Mouse (Mus musculus): ENCODE measurements around the gene Mnd1.

Mnd1 gene

DNA sequence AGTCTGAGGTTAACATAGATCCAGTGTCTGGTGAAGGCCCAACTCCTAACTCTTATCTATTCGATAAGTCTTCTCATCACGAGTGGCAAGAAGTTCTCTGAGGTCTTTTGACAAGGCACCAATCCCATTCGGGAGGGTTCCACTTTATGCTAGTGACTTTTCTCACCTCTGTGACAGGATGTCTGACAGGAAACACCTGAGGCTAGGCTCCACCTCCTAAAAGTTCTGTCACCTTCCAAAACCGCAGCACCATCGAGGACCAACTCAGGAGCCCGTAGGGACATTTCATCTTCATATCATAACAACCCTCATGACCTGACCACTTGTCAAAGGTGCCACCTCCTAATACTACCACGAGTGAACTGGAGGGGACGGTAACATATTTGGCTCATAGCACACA, 109.4 kb downstream of the Mnd1 start:
- DNase-seq (ENCODE audit: extremely low spot score) = no peak

DNA sequence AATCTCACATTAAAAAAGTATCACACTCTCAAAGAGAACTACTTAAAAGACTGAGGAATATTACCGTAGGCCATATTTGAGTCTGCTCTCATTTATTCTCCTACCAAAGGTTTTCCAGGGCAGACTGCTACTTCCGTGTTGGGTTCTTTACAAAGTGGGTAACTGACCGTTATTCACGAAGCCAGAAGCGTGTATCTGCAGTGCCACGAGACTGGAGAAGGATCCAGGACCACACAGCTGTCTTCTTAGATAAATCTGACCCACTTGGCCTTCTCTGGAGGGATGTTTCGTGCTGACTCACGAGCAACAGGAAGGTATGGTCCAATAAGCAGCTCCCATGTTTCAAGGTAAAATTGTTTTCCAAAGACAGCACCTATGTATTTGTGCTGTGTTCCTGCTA, 113.8 kb downstream of the Mnd1 start:
- no peak for DNase-seq (ENCODE audit: extremely low spot score)

DNA sequence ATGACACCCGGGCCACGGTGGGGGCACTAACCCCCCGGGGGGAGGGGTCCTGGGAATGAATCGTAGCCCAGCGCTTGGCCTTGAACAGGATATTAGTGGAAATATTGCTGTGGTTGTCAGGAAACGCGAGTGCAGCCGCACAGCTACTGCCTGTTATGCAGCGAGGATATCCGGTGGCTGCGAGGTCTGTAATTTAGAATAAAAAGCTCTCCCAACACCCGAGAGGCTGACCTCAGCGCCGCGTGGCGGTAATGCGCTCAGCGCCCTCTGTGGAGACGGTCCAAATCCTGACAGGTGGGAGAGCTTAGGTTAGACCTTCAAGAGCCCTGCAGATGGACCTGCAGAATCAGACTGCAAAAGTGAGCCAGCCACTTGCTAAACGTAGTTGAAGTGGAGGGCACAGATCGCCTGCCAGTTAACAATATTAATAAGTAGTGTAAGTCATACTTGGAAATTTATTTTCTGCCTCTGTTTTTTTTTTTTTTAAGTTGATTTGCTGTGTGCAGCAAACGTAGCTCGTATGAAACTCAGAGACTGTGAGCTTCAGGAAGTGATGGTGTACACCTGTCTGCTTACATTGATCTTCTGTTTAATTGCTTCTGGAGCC, 115.0 kb downstream of the Mnd1 start:
- no peak for DNase-seq (ENCODE audit: extremely low spot score)

DNA sequence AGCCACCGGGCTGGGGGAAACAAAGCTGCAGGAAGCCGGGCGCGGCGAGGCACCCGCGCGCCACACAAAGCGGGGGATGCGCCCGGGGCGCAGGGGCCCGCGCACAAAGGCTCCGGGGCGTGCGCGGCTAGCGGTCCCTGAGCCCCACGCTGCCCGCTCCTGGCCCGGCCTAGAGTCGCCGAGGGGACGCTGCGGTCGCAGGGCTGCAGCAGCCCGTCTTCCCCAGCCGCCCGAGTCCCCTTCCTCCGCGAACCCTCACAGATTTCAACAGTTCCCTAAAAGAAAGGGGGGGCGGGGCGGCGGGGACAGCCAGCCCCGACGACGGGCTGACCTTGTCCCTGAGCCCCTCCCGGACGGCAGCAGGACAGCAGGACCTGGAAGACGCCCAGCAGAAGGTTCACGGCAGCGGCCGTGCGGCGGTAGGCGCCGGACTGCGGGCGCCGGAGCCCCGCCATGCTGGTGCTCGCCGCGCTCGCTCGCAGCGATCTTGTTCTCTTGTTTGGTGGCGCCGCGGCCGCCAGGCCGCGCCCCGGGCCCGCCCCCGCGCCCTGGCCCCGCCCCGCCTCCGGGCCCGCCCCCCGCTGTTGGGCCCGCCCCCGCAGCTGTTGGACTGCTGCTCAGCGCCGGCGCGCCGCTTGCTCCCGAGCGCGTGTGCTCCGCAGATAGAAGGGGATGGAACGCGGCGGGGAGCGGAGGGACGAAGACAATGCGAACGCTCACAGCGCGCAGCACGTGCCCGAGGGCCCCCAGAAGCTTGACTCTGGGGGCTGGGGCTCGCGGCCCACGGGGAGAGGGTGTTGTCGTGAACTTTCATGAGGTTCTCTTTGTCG, 115.7 kb downstream of the Mnd1 start, which contains the start of gene Tmem131l:
Gene Tmem131l (minus strand): TSS at position 530 of the 830 bp plus-strand sequence.
- peak; percentile 95 for DNase-seq (ENCODE audit: extremely low spot score)

DNA sequence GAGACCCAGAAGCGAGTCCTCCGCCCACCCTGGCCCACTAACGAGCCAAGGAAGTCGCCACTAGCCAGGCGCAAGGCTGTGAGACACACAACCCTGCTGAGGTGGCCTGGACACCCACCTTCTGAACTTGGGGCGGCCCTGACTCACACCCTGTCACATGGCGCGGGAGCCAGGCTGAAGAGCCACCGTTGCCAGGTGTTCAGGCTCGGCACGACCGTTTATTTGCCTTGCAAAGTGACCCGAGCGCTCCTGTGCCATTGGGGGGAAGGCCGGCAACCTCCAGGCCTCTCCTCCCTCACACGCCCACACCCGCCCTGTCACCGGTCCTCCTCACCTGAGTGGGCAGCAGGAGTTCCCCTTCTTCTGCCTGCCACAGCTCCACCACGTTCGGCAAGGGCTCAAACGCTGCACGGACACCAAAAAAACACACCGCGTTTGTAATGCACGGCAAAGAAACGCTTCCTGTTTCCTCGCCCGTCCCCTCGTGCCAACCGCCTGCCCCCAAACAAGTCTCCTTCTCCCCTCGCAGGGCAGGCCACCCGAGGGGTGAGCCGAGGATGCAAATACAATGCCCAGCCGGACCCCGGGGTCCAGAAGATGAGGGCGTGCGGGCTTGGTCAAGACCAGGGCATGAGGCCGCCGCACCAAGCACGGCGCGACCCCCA, 116.5 kb downstream of the Mnd1 start:
- DNase-seq (ENCODE audit: extremely low spot score) = peak; percentile 73

DNA sequence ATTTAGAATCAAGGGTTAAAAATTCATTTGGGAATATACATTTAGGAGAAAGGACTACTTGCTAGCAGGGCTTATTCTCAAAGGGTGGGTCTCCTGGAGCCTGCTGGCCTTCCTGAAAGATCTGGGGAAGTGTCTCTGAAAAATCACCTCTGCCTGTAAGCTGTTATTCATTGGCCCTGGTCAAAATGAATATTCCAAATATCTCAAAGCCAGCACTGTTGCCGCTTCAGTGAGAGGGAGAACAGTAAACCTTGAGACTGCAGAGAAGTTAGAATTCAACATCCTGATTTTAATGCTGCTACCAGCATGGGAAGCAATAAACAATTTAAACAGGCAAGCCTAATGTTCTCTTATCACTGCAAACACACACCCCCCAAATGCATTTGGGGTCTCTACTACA, 117.5 kb downstream of the Mnd1 start:
- DNase-seq (ENCODE audit: extremely low spot score) = no peak

All from embryo, embryonic 9.5 days (tissue).